Mouse (Mus musculus): ENCODE data around the gene Klk4.

Klk4 gene

GRCm38 (mm10) chr7:43880912-43881311 lies at the start of gene Klk4:
Gene Klk4 (plus strand): TSS chr7:43881160.
- DNase-seq (ENCODE audit: low read depth, low spot score) = no peak

- no peak for DNase-seq (ENCODE audit: low read depth, low spot score)
These were observed 39.3 kb upstream of the Klk4 start, which contains the start of gene Klk5 for GRCm38 (mm10) chr7:43841701-43842100. Gene Klk5 (plus strand): TSS chr7:43841971.

GRCm38 (mm10) chr7:43843801-43844200 lies 37.2 kb upstream of the Klk4 start:
- DNase-seq (ENCODE audit: low read depth, low spot score) = peak; percentile 40

- DNase-seq (ENCODE audit: low read depth, low spot score) = no peak
These were observed 29.3 kb upstream of the Klk4 start for GRCm38 (mm10) chr7:43851616-43852015.

- peak; percentile 81 for DNase-seq (ENCODE audit: low read depth, low spot score)
These were observed 26.1 kb upstream of the Klk4 start for GRCm38 (mm10) chr7:43854642-43855380.

- DNase-seq (ENCODE audit: low read depth, low spot score) = no peak
These were observed 25.3 kb upstream of the Klk4 start for GRCm38 (mm10) chr7:43855709-43856108.

GRCm38 (mm10) chr7:43856307-43856706 lies 24.7 kb upstream of the Klk4 start:
- DNase-seq (ENCODE audit: low read depth, low spot score) = peak; percentile 73

- peak; percentile 25 for DNase-seq (ENCODE audit: low read depth, low spot score)
These were observed 23.5 kb upstream of the Klk4 start for GRCm38 (mm10) chr7:43857501-43857900.

GRCm38 (mm10) chr7:43860411-43860810 lies 20.5 kb upstream of the Klk4 start:
- no peak for DNase-seq (ENCODE audit: low read depth, low spot score)

- DNase-seq (ENCODE audit: low read depth, low spot score) = peak; percentile 90
These were observed 7.7 kb upstream of the Klk4 start for GRCm38 (mm10) chr7:43873237-43873636.

GRCm38 (mm10) chr7:43873674-43874073 lies 7.3 kb upstream of the Klk4 start:
- DNase-seq (ENCODE audit: low read depth, low spot score) = peak; percentile 49

GRCm38 (mm10) chr7:43874868-43875375 lies 6.0 kb upstream of the Klk4 start:
- no peak for DNase-seq (ENCODE audit: low read depth, low spot score)

GRCm38 (mm10) chr7:43876444-43876843 lies 4.5 kb upstream of the Klk4 start:
- DNase-seq (ENCODE audit: low read depth, low spot score) = no peak

GRCm38 (mm10) chr7:43878281-43878680 lies 2.7 kb upstream of the Klk4 start:
- peak; percentile 57 for DNase-seq (ENCODE audit: low read depth, low spot score)

- DNase-seq (ENCODE audit: low read depth, low spot score) = peak; percentile 62
These were observed 1.4 kb downstream of the Klk4 start for GRCm38 (mm10) chr7:43882346-43882745.

GRCm38 (mm10) chr7:43882811-43883210 lies 1.9 kb downstream of the Klk4 start:
- no peak for DNase-seq (ENCODE audit: low read depth, low spot score)

GRCm38 (mm10) chr7:43883547-43883946 lies 2.6 kb downstream of the Klk4 start:
- peak; percentile 78 for DNase-seq (ENCODE audit: low read depth, low spot score)

- DNase-seq (ENCODE audit: low read depth, low spot score) = no peak
These were observed 10.4 kb downstream of the Klk4 start for GRCm38 (mm10) chr7:43891365-43891764.

GRCm38 (mm10) chr7:43891788-43892187 lies 10.8 kb downstream of the Klk4 start:
- DNase-seq (ENCODE audit: low read depth, low spot score) = no peak

GRCm38 (mm10) chr7:43894836-43895235 lies 13.9 kb downstream of the Klk4 start:
- DNase-seq (ENCODE audit: low read depth, low spot score) = peak; percentile 97

- peak; percentile 43 for DNase-seq (ENCODE audit: low read depth, low spot score)
These were observed 33.9 kb downstream of the Klk4 start for GRCm38 (mm10) chr7:43914821-43915220.

GRCm38 (mm10) chr7:43918426-43918825 lies 37.5 kb downstream of the Klk4 start:
- no peak for DNase-seq (ENCODE audit: low read depth, low spot score)

GRCm38 (mm10) chr7:43918871-43919270 lies 37.9 kb downstream of the Klk4 start:
- DNase-seq (ENCODE audit: low read depth, low spot score) = no peak

Measured in ZHBTc4 (cell line).